Mouse (Mus musculus) brain, embryonic 14.5 days (tissue): ENCODE measurements around the gene Prss47. TPM values are rescaled to one million over a fixed set of nuclear protein-coding genes. Genes with fewer than 3 reads are reported as not detected.

Experiments
- DNase-seq: peaks from one replicate; pipeline ENCODE4 v3.0.0-alpha.2; 2011; ENCODE audit warnings: low read depth
- CTCF ChIP-seq: fragments of 200-500 bp; IDR thresholded peaks from 2 replicates; pipeline ENCODE4 v1.5.1; 2012; ENCODE audit warnings: inconsistent platforms, mild to moderate bottlenecking, moderate library complexity, borderline replicate concordance; ENCODE audit not compliant: insufficient read depth, insufficient read length; ENCODE audit errors: extremely low read depth
- POLR2A ChIP-seq: fragments of 200-500 bp; IDR thresholded peaks from 2 replicates; pipeline ENCODE4 v1.6.1; 2012; ENCODE audit warnings: mild to moderate bottlenecking, inconsistent platforms, borderline replicate concordance; ENCODE audit not compliant: poor library complexity, insufficient read depth, insufficient read length, severe bottlenecking; ENCODE audit errors: extremely low read depth
- polyA plus RNA-seq: library from polyadenylated mRNA; depleted of rRNA; stranded (reverse); fragments of >200 nt; gene quantifications from 2 replicates; pipeline ENCODE4 v1.2.3, GENCODE M21; 2012; rRNA removed

Gene Prss47
- polyA plus RNA-seq: not detected in 2 replicates

GRCm38 (mm10) chr13:65052660-65053059 is at the start of gene Prss47:
Prss47 (minus strand) TSS chr13:65052760.
- no peak for DNase-seq
- no peak for TF ChIP-seq POLR2A

GRCm38 (mm10) chr13:65101232-65101631 is 48.7 kb upstream of the Prss47 start:
- TF ChIP-seq POLR2A (no peak), CTCF (no peak)
- DNase-seq: no peak

- no peak for DNase-seq
- TF ChIP-seq CTCF (no peak), POLR2A (no peak)
Measured at GRCm38 (mm10) chr13:65100678-65101077, 48.1 kb upstream of the Prss47 start.

- DNase-seq: no peak
- no peak for TF ChIP-seq CTCF
Measured at GRCm38 (mm10) chr13:65097018-65097417, 44.5 kb upstream of the Prss47 start.

- no peak for TF ChIP-seq CTCF
- no peak for TF ChIP-seq POLR2A
Measured at GRCm38 (mm10) chr13:65095923-65096322, 43.4 kb upstream of the Prss47 start.

GRCm38 (mm10) chr13:65069969-65070368 is 17.4 kb upstream of the Prss47 start:
- no peak for DNase-seq
- TF ChIP-seq POLR2A (no peak), CTCF (no peak)

More at GRCm38 (mm10) chr13:65095923-65096322, 43.4 kb upstream of the Prss47 start:
- DNase-seq: no peak

- TF ChIP-seq CTCF (no peak), POLR2A (no peak)
- peak; percentile 0 for DNase-seq
Measured at GRCm38 (mm10) chr13:65035057-65035456, 17.5 kb downstream of the Prss47 start.

- no peak for TF ChIP-seq POLR2A
- no peak for TF ChIP-seq CTCF
- DNase-seq: no peak
Measured at GRCm38 (mm10) chr13:65032758-65033157, 19.8 kb downstream of the Prss47 start, which contains the start of gene Spata31d1c. Spata31d1c (plus strand) TSS chr13:65033058.

GRCm38 (mm10) chr13:65011052-65011738 is 41.4 kb downstream of the Prss47 start:
- TF ChIP-seq POLR2A (no peak), CTCF (no peak)

GRCm38 (mm10) chr13:65007971-65008370 is 44.6 kb downstream of the Prss47 start:
- TF ChIP-seq CTCF (no peak), POLR2A (no peak)
- DNase-seq: no peak

More at GRCm38 (mm10) chr13:65011052-65011738, 41.4 kb downstream of the Prss47 start:
- no peak for DNase-seq

GRCm38 (mm10) chr13:65006760-65007159 is 45.8 kb downstream of the Prss47 start:
- TF ChIP-seq POLR2A: no peak
- no peak for TF ChIP-seq CTCF
- no peak for DNase-seq

GRCm38 (mm10) chr13:65005414-65005813 is 47.1 kb downstream of the Prss47 start:
- DNase-seq: no peak
- no peak for TF ChIP-seq POLR2A
- no peak for TF ChIP-seq CTCF

Other genes starting within 250 kb of the Prss47 start
- 1.5 and 1.9 TPM in 2 replicates for gene Cntnap3, start 148.8 kb downstream of the Prss47 start, polyA plus RNA-seq
- gene Spata31, start 135.4 kb downstream of the Prss47 start, polyA plus RNA-seq: not detected in 2 replicates
- not detected in 2 replicates for gene Spata31d1c, start 19.7 kb downstream of the Prss47 start, polyA plus RNA-seq
- gene Mfsd14b, start 60.2 kb upstream of the Prss47 start, polyA plus RNA-seq: 21.6 and 22.8 TPM in 2 replicates
- gene Olfr465-ps1, start 85.3 kb upstream of the Prss47 start, polyA plus RNA-seq: not detected in 2 replicates
- not detected in 2 replicates for gene Olfr466, start 97.5 kb upstream of the Prss47 start, polyA plus RNA-seq
- gene Nlrp4f, start 153.2 kb upstream of the Prss47 start, polyA plus RNA-seq: 0.08 TPM in 1 of 2 replicates, not detected in the other
- 0.11 and 0.29 TPM in 2 replicates for gene Gm10775, start 206.8 kb upstream of the Prss47 start, polyA plus RNA-seq
- gene Zfp369, start 226.1 kb upstream of the Prss47 start, polyA plus RNA-seq: 63.2 and 69.7 TPM in 2 replicates